Mouse (Mus musculus): Measurements from ENCODE around the gene Prkar2a.

DNA sequence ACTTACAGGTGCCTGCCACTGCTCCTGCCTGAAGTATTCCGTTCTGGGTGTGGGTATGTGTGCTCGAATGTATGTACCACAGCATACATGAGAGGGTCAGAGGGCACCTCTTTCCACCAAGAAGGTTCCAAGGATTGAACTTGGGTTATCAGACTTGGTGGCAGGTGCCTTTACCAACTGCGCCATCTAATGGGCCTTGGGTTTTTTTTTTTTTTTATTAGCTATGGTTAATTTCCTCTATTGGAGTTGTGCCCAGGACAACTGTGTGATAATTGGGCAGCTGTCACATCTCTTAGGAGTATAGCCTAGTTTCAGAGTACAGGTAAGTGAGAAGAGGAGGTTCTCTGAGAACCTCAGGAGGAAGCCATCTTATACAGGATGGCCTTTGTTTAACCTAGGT is 110.5 kb downstream of the Prkar2a start:
- TF ChIP-seq CTCF (IDR thresholded peaks at IDR 0.05) (no peak), EP300 (IDR thresholded peaks at IDR 0.05) (no peak)

Measured in lung, postnatal 0 days (tissue).